Mouse (Mus musculus): ENCODE results near the gene Kctd10.

DNA sequence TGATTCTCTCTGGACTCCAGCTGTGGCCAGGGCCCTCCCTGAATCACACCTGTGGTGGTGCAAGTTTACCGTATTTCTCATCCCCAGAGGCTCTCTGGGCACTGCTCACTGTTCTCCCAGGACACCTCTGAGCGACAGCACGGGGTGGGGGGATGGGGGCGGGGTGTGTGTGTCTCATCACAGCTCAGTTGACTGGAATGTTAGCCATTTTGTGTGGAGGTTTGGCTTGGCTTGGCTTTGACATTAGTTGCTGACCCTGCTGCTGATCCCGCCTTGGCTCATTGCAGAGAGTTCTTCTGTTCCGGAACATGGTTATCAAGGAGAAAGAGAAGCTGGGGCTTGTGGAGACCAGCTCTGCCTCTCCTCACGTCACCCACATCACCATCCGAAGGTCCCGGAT lies 27.5 kb upstream of the Kctd10 start:
- TF ChIP-seq POLR2A (IDR thresholded peaks at IDR 0.05; ENCODE audit: borderline replicate concordance, extremely low read depth, insufficient read depth, insufficient read length, poor library complexity, severe bottlenecking): no peak
- no peak for TF ChIP-seq CTCF (IDR thresholded peaks at IDR 0.05; ENCODE audit: borderline replicate concordance, extremely low read depth, insufficient read depth, insufficient read length)

Data from brain, embryonic 14.5 days (tissue).